Mouse (Mus musculus): ENCODE results near the gene Rrp15. TPM values are rescaled to one million over a fixed set of nuclear protein-coding genes. Genes with fewer than 3 reads are reported as not detected.
A peak's percentile ranks its signal among the peaks of the same experiment; 100 is the strongest.
"Not testable (repeated sequence)": the region's sequence is repeated elsewhere in the genome, so short reads cannot be mapped to it uniquely, and the experiment has no call there.

Rrp15 gene
- polyA plus RNA-seq, 1 experiment = 5.8 TPM

GRCm38 (mm10) chr1:186770659-186771058, 21.5 kb upstream of the Rrp15 start:
- H3K27ac ChIP-seq (ENCODE audit: control insufficient read depth, insufficient read depth, low read depth, low read length) = no peak overlapping the region
- TF ChIP-seq POLR2A (IDR thresholded peaks at IDR 0.05; ENCODE audit: control insufficient read depth, low read depth, low read length) = no peak
- TF ChIP-seq CTCF (IDR thresholded peaks at IDR 0.05; ENCODE audit: control insufficient read depth, insufficient read depth, insufficient replicate concordance, low read depth, low read length) = peak; percentile 73; the same call in 1 of the 2 replicates
- H3K4me3 ChIP-seq (ENCODE audit: control insufficient read depth, low read depth, low read length) = no peak overlapping the region
- H3K4me1 ChIP-seq (ENCODE audit: control insufficient read depth, insufficient read depth, low read length) = no peaks in the 10 kb centered on the region
- no peaks in the 10 kb centered on the region for H3K36me3 ChIP-seq (ENCODE audit: control insufficient read depth, insufficient read depth, low read length)
- H3K27me3 ChIP-seq (ENCODE audit: control insufficient read depth, insufficient read depth, low read length) = no peaks in the 10 kb centered on the region

DNA sequence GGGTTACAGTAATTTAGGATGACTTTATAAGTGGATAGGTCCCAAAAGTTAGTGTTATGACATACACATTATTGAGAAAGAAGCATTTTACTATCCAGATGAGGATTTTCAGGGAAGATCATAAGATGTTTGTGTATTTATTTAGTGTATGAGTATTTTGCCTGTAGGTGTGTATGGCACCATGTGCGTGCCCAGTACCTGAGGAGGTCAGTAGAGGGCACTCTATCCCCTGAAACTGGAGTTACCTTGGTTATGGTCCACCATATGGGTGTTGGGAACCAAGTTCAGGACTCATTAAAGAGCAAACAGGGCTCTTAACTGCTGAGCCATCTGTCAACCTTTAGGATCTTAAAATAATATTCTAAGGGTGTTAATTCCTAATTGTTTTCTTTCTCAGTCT, 19.2 kb upstream of the Rrp15 start:
- no peak overlapping the region for H3K4me3 ChIP-seq (ENCODE audit: control insufficient read depth, low read depth, low read length)
- H3K36me3 ChIP-seq (ENCODE audit: control insufficient read depth, insufficient read depth, low read length) = no peaks in the 10 kb centered on the region
- no peaks in the 10 kb centered on the region for H3K27me3 ChIP-seq (ENCODE audit: control insufficient read depth, insufficient read depth, low read length)
- TF ChIP-seq POLR2A (IDR thresholded peaks at IDR 0.05; ENCODE audit: control insufficient read depth, low read depth, low read length) (no peak), CTCF (IDR thresholded peaks at IDR 0.05; ENCODE audit: control insufficient read depth, insufficient read depth, insufficient replicate concordance, low read depth, low read length) (no peak)
- no peak overlapping the region for H3K27ac ChIP-seq (ENCODE audit: control insufficient read depth, insufficient read depth, low read depth, low read length)
- H3K4me1 ChIP-seq (ENCODE audit: control insufficient read depth, insufficient read depth, low read length) = no peaks in the 10 kb centered on the region

DNA sequence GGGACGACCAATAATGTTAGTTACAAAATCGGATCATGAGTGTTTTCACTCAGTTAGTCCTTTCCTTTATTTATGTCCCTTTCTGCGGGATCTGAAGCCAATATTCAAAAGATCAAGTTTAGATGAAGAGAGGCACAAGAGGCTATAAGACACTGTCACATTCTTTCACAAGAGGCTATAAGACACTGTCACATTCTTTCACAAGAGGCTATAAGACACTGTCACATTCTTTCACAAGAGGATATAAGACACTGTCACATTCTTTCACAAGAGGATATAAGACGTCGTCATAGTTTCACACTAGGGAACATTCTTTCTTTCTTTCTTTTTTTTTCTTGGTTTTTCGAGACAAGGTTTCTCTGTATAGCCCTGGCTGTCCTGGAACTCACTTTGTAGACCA, 14.3 kb upstream of the Rrp15 start:
- H3K4me1 ChIP-seq (ENCODE audit: control insufficient read depth, insufficient read depth, low read length); H3K27me3 ChIP-seq (ENCODE audit: control insufficient read depth, insufficient read depth, low read length); H3K27ac ChIP-seq (ENCODE audit: control insufficient read depth, insufficient read depth, low read depth, low read length); H3K4me3 ChIP-seq (ENCODE audit: control insufficient read depth, low read depth, low read length); H3K36me3 ChIP-seq (ENCODE audit: control insufficient read depth, insufficient read depth, low read length): not testable (repeated sequence)

DNA sequence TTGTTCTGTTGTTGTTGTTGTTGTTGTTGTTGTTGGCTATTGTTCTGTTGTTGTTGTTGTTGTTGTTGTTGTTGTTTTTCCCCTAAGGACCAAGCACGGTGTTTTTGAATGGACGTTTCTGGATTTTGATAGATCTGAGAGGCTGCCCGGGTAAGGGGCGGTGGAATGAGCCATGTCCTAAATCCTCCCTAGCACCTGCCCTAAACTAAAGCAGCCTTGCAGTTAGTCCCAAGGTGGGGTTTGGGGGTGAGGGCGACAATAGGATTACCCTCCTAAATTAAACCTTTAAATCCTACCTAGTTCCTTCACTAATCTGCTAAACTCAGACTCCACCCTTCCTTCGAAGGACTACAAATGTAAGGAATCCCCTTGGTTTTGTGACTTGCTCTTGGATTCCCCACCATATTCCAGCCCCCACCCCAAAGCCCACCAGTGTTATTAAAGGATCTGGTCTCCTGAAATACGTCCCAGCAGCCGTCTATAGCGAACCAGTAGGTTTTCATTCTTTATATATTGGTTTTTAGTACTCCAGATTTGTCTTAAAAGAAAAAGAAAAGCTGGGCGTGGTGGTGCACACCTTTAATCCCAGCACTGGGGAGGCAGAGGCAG, 621 bp upstream of the Rrp15 start:
- TF ChIP-seq POLR2A (IDR thresholded peaks at IDR 0.05; ENCODE audit: control insufficient read depth, low read depth, low read length) (no peak), CTCF (IDR thresholded peaks at IDR 0.05; ENCODE audit: control insufficient read depth, insufficient read depth, insufficient replicate concordance, low read depth, low read length) (no peak)
- Histone ChIP-seq H3K36me3 (ENCODE audit: control insufficient read depth, insufficient read depth, low read length) (no peaks in the 10 kb centered on the region), H3K27me3 (ENCODE audit: control insufficient read depth, insufficient read depth, low read length) (no peaks in the 10 kb centered on the region), H3K4me1 (ENCODE audit: control insufficient read depth, insufficient read depth, low read length) (peaks cover 4% of the 10 kb centered on the region; the same call in 1 of the 2 replicates), H3K4me3 (ENCODE audit: control insufficient read depth, low read depth, low read length) (peak overlapping the region; percentile 97), H3K27ac (ENCODE audit: control insufficient read depth, insufficient read depth, low read depth, low read length) (peak overlapping the region; percentile 97)

DNA sequence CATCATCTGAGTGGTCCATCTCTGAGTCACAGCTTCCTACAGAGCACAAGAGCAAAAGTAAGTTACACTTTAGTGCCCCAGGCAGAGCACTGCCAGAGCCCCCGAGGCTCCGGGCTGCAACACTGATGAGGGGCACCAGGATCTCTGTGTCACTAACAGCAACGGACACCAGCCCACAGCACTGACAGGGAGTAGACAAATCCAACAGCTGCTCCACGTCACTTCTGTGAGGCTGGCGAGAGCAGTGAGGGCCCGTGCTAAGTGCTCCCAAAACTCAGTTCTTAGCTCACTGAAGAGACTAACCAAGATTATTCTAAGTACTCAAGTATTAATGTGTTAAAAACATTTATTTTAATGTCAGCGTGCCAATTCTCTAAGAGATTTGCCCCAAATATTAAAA, 9.3 kb downstream of the Rrp15 start:
- H3K27me3 ChIP-seq (ENCODE audit: control insufficient read depth, insufficient read depth, low read length) = no peaks in the 10 kb centered on the region
- H3K4me3 ChIP-seq (ENCODE audit: control insufficient read depth, low read depth, low read length) = no peak overlapping the region
- peaks cover 2% of the 10 kb centered on the region; the same call in 1 of the 2 replicates for H3K36me3 ChIP-seq (ENCODE audit: control insufficient read depth, insufficient read depth, low read length)
- no peaks in the 10 kb centered on the region for H3K4me1 ChIP-seq (ENCODE audit: control insufficient read depth, insufficient read depth, low read length)
- TF ChIP-seq CTCF (IDR thresholded peaks at IDR 0.05; ENCODE audit: control insufficient read depth, insufficient read depth, insufficient replicate concordance, low read depth, low read length) = no peak
- TF ChIP-seq POLR2A (IDR thresholded peaks at IDR 0.05; ENCODE audit: control insufficient read depth, low read depth, low read length) = no peak
- H3K27ac ChIP-seq (ENCODE audit: control insufficient read depth, insufficient read depth, low read depth, low read length) = no peak overlapping the region

GRCm38 (mm10) chr1:186735537-186735936, 13.6 kb downstream of the Rrp15 start:
- TF ChIP-seq CTCF (IDR thresholded peaks at IDR 0.05; ENCODE audit: control insufficient read depth, insufficient read depth, insufficient replicate concordance, low read depth, low read length) (no peak), POLR2A (IDR thresholded peaks at IDR 0.05; ENCODE audit: control insufficient read depth, low read depth, low read length) (no peak)
- Histone ChIP-seq H3K4me3 (ENCODE audit: control insufficient read depth, low read depth, low read length) (no peak overlapping the region), H3K27ac (ENCODE audit: control insufficient read depth, insufficient read depth, low read depth, low read length) (no peak overlapping the region), H3K36me3 (ENCODE audit: control insufficient read depth, insufficient read depth, low read length) (peaks cover 2% of the 10 kb centered on the region; the same call in 1 of the 2 replicates), H3K4me1 (ENCODE audit: control insufficient read depth, insufficient read depth, low read length) (no peaks in the 10 kb centered on the region), H3K27me3 (ENCODE audit: control insufficient read depth, insufficient read depth, low read length) (no peaks in the 10 kb centered on the region)

- H3K27me3 ChIP-seq (ENCODE audit: control insufficient read depth, insufficient read depth, low read length) = no peaks in the 10 kb centered on the region
- H3K4me3 ChIP-seq (ENCODE audit: control insufficient read depth, low read depth, low read length) = no peak overlapping the region
- H3K4me1 ChIP-seq (ENCODE audit: control insufficient read depth, insufficient read depth, low read length) = no peaks in the 10 kb centered on the region
- TF ChIP-seq POLR2A (IDR thresholded peaks at IDR 0.05; ENCODE audit: control insufficient read depth, low read depth, low read length) (no peak), CTCF (IDR thresholded peaks at IDR 0.05; ENCODE audit: control insufficient read depth, insufficient read depth, insufficient replicate concordance, low read depth, low read length) (no peak)
- H3K36me3 ChIP-seq (ENCODE audit: control insufficient read depth, insufficient read depth, low read length) = peaks cover 2% of the 10 kb centered on the region; the same call in 1 of the 2 replicates
- no peak overlapping the region for H3K27ac ChIP-seq (ENCODE audit: control insufficient read depth, insufficient read depth, low read depth, low read length)
Measured at GRCm38 (mm10) chr1:186733052-186733451, 16.1 kb downstream of the Rrp15 start.

DNA sequence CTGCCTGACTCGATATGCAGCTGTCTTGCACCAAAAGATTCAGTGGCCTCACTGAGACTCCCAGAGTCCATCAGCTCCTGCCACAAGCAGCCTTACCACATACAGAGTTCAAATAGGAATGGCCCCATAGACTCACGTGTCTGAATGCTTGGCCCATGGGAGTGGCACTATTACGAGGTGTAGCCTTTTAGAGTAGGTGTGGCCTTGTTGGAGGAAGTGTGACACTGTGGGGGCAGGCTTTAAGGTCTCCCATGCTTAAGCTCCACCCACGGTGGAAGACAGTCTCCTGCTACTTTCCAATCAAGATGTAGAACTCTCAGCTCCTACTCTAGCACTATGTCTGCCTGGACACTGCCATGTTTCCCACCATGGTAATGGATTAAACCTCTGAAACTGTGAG, 20.4 kb downstream of the Rrp15 start:
- TF ChIP-seq CTCF (IDR thresholded peaks at IDR 0.05; ENCODE audit: control insufficient read depth, insufficient read depth, insufficient replicate concordance, low read depth, low read length) = no peak
- TF ChIP-seq POLR2A (IDR thresholded peaks at IDR 0.05; ENCODE audit: control insufficient read depth, low read depth, low read length) = no peak
- Histone ChIP-seq H3K27ac (ENCODE audit: control insufficient read depth, insufficient read depth, low read depth, low read length) (no peak overlapping the region), H3K36me3 (ENCODE audit: control insufficient read depth, insufficient read depth, low read length) (no peaks in the 10 kb centered on the region), H3K4me3 (ENCODE audit: control insufficient read depth, low read depth, low read length) (no peak overlapping the region), H3K27me3 (ENCODE audit: control insufficient read depth, insufficient read depth, low read length) (no peaks in the 10 kb centered on the region), H3K4me1 (ENCODE audit: control insufficient read depth, insufficient read depth, low read length) (no peaks in the 10 kb centered on the region)

Data from testis, adult 2 months (tissue).